Mouse (Mus musculus) midbrain, embryonic 12.5 days (tissue): Measurements from ENCODE around the gene Cd5. TPM values are rescaled to one million over a fixed set of nuclear protein-coding genes. Genes with fewer than 3 reads are reported as not detected.

Experiments used
- ATAC-seq: fragments of 200-750 bp; cut with Nextera tagmentation; 2 replicates; pipeline ENCODE4 v1.8.0; 2017; ENCODE audit warnings: low read depth, moderate TSS enrichment, moderate library complexity; ENCODE audit not compliant: low FRiP score
- H3K27ac ChIP-seq: fragments of 300-500 bp; sonication (generic); replicated peaks from 2 replicates; pipeline ENCODE4 v1.5.1; 2016; ENCODE audit warnings: mild to moderate bottlenecking
- H3K27me3 ChIP-seq: fragments of 300-500 bp; sonication (generic); 2 replicates; pipeline ENCODE4 v1.6.1; 2016; ENCODE audit warnings: mild to moderate bottlenecking
- H3K36me3 ChIP-seq: fragments of 300-500 bp; sonication (generic); 2 replicates; pipeline ENCODE4 v1.6.1; 2016
- H3K4me1 ChIP-seq: fragments of 300-500 bp; sonication (generic); 2 replicates; pipeline ENCODE4 v1.6.1; 2016
- H3K4me2 ChIP-seq: fragments of 300-500 bp; sonication (generic); replicated peaks from 2 replicates; pipeline ENCODE4 v1.6.1; 2016; ENCODE audit warnings: mild to moderate bottlenecking, moderate library complexity
- H3K4me3 ChIP-seq: fragments of 300-500 bp; sonication (generic); 2 replicates; pipeline ENCODE4 v1.5.1; 2016; ENCODE audit warnings: mild to moderate bottlenecking
- H3K9ac ChIP-seq: fragments of 300-500 bp; sonication (generic); replicated peaks from 2 replicates; pipeline ENCODE4 v1.6.1; 2016; ENCODE audit warnings: mild to moderate bottlenecking, moderate library complexity
- H3K9me3 ChIP-seq: fragments of 300-500 bp; sonication (generic); 2 replicates; pipeline ENCODE4 v1.6.1; 2016; ENCODE audit warnings: mild to moderate bottlenecking
- WGBS: fragments of 180-500 bp; shearing (Covaris S2); methylation state at CpG from one replicate; pipeline ENCODE4 v1.1.7; 2016; 5-methylcytosine and 5-hydroxymethylcytosine counted together
- polyA plus RNA-seq: library from polyadenylated mRNA; unstranded; fragments of >200 nt; fragmentation: Nextera tagmentation; extraction: Ambion mirVana; gene quantifications from 2 replicates; pipeline ENCODE4 v1.2.1, GENCODE M21; 2016

Gene Cd5
- polyA plus RNA-seq, 1 experiment from 2014 or later = 0.32 TPM

DNA sequence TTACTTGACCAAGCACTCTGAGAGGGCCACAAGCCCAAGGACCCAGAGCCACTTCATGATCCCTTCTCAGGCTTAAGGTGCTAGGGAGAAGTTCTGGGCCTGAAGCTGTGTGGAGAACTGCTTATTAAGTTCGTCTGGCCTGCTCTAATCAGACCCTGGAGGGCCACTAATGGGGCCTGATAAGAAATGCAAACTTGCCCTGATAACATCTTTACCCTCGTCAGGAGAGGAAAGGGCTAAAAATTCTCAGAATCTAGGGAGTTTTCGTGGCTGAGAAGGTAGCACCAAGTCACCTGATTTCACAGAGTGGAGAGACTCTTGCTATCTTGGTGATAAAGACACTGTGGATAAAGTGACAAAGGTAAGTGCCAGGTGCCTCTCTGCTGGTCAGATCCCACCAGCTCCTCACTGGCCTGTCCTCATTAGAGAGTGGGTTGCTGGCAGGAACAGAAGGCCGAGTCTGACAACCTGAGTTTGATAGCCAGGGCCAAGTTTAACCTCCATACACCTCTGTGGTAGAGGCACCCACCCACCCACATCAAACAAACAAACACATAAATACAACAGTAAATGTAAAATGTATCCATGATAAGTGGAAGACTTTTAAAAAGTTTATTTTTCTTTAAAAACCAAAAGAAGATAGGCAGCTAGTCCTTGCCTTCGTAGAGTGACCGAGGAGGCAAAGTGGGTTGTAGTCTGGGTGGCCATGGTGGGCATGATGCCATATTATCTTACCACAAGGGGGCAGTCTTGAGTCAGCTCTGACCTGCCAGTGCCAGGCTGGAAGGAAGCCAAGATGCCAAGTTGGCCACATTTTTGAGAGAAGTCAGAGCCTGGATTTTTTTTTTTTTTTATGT, 60.7 kb downstream of the Cd5 start, which contains the start of gene Pga5:
TSS of gene Pga5 (minus strand) at position 157 of the 857 bp plus-strand sequence.
- Histone ChIP-seq H3K9ac (no peak within 1 kb of the TSS), H3K27ac (no peak within 1 kb of the TSS), H3K36me3 (no peaks in the 10 kb centered on the region), H3K4me3 (no peak within 1 kb of the TSS), H3K4me1 (no peaks in the 10 kb centered on the region), H3K27me3 (no peaks in the 10 kb centered on the region; the same call in 1 of the 2 replicates), H3K9me3 (no peaks in the 10 kb centered on the region), H3K4me2 (no peak within 1 kb of the TSS)
- peak; percentile 71; the same call in 1 of the 2 replicates for ATAC-seq
- WGBS = 52% methylated on average over 6 of the region's 6 CpGs

DNA sequence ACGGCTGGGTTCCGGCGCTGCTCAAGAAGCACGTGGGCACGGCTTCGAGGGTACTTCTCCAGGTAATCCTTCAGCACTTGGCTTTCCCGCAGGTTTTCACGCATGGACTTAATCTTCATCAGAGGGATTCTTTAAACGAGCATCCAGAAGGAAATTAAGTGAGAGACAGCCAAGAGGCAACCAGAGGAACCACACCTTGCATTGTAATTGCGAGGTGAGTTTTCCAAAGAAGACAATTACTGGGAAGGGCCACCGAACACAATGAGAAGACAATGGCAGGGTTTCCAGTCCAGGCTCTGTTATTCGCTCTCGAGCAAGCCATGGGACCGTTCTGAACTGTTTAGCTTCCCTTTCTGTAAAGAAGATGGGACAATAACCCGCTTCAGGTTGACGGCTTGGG, 62.1 kb downstream of the Cd5 start:
- Histone ChIP-seq H3K27ac (no peak overlapping the region), H3K4me2 (no peak overlapping the region), H3K9ac (no peak overlapping the region), H3K36me3 (no peaks in the 10 kb centered on the region), H3K9me3 (no peaks in the 10 kb centered on the region), H3K4me3 (no peak overlapping the region), H3K27me3 (no peaks in the 10 kb centered on the region), H3K4me1 (no peaks in the 10 kb centered on the region)
- ATAC-seq = no peak
- WGBS = 86% methylated on average over 16 of the region's 16 CpGs

DNA sequence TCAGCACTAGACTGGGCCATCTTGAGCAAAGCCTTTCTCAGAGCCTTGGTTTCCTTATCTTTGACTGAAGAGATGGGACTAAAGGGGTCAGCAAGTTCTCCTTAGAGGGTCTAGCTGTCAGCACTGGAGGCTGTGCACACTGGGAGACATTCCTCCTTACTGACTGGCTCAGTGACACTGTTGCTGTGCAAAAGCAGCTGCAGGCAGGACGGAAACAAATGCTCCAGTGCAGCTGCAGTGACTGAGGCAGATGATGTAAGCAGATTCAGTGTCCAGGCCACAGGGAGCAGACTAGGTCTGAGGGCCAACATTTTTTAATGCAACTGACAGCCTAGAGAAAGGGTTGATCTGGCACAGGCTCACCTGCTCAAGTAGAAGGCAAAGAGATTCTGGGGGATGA, 65.5 kb downstream of the Cd5 start:
- H3K27me3 ChIP-seq = no peaks in the 10 kb centered on the region; the same call in 1 of the 2 replicates
- H3K4me1 ChIP-seq = no peaks in the 10 kb centered on the region
- H3K4me2 ChIP-seq = no peak overlapping the region
- no peaks in the 10 kb centered on the region for H3K36me3 ChIP-seq
- ATAC-seq = no peak
- H3K4me3 ChIP-seq = no peak overlapping the region
- whole genome bisulfite sequencing = 63% methylated on average over 1 of the region's 1 CpGs
- H3K27ac ChIP-seq = no peak overlapping the region
- H3K9me3 ChIP-seq = no peaks in the 10 kb centered on the region
- H3K9ac ChIP-seq = 0 out of 2 replicates have a peak overlapping the region, but pooled peaks have one; percentile 6

DNA sequence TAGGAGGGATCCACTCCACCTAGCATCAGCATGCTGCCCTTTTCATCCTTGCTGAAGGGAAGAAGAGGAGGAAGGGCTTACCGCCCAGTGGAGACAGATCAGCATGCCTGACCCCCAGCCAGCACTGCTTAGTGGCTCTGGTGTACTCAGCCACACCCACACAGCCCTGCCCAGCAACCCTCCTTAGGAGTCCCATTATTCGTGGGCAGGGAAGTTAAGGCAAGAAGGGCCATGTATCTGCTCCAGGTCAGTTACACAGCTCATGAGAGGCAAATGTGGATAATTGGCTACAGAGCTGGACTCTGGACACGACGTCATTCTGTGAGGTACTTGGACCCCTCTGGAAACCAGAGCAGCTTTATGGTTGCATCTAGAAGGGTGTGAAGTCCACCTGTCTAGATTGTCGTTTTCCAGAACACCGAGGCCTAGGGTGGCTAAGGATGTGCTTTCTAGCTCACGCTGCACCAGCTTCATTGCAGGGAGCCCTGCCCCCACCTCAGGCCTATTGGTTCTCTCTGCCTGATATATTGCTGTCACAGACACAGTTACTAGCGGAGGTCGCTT, 66.9 kb downstream of the Cd5 start:
- Histone ChIP-seq H3K9me3 (no peaks in the 10 kb centered on the region), H3K27ac (no peak overlapping the region), H3K27me3 (no peaks in the 10 kb centered on the region; the same call in 1 of the 2 replicates), H3K9ac (no peak overlapping the region), H3K4me1 (no peaks in the 10 kb centered on the region), H3K4me2 (no peak overlapping the region), H3K36me3 (no peaks in the 10 kb centered on the region), H3K4me3 (no peak overlapping the region)
- no peak for ATAC-seq
- WGBS = 74% methylated on average over 9 of the region's 9 CpGs

DNA sequence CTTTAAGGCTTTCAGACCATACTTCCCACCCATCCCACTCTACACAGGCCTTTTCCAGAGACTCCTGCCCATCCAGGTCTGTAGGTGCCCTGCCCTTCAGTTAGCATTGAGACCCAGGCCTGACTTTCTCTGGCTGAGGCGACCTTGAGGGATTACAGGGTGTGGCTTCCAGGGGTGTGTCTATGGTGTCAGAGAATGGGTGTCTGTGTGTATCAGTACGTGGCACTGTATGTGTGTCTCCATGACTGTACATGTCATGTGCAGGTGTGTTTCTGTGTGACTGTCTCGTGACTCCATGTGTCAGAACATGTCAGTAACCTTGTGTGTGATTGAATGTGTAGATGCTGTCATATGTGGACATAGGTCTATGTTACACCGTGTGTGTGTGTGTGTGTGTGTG, 67.5 kb downstream of the Cd5 start:
- H3K9me3 ChIP-seq = no peaks in the 10 kb centered on the region
- no peaks in the 10 kb centered on the region for H3K4me1 ChIP-seq
- H3K27ac ChIP-seq = no peak overlapping the region
- ATAC-seq = 0 out of 2 replicates have a peak, but pooled peaks have one; percentile 9
- H3K27me3 ChIP-seq = no peaks in the 10 kb centered on the region; the same call in 1 of the 2 replicates
- H3K9ac ChIP-seq = no peak overlapping the region
- H3K4me3 ChIP-seq = no peak overlapping the region
- H3K4me2 ChIP-seq = no peak overlapping the region
- no peaks in the 10 kb centered on the region for H3K36me3 ChIP-seq
- 85% methylated on average over 4 of the region's 4 CpGs for WGBS

Other genes with a start within 250 kb of the Cd5 start
- 61.8 and 67.6 TPM in 2 replicates for gene Cpsf7, start 213.7 kb downstream of the Cd5 start, polyA plus RNA-seq
- 54.8 and 54.9 TPM in 2 replicates for gene Sdhaf2, start 212.9 kb downstream of the Cd5 start, polyA plus RNA-seq
- 52.3 and 58.5 TPM in 2 replicates for gene Tmem216, start 182.8 kb downstream of the Cd5 start, polyA plus RNA-seq
- 15.6 and 16.7 TPM in 2 replicates for gene Cyb561a3, start 161.8 kb downstream of the Cd5 start, polyA plus RNA-seq
- 50.4 and 52.5 TPM in 2 replicates for gene Tmem138, start 161.6 kb downstream of the Cd5 start, polyA plus RNA-seq
- gene Ddb1, start 133.7 kb downstream of the Cd5 start, polyA plus RNA-seq = 406 and 413 TPM in 2 replicates
- gene Tkfc, start 133.3 kb downstream of the Cd5 start, polyA plus RNA-seq = 22.9 and 25.0 TPM in 2 replicates
- 0.33 and 0.54 TPM in 2 replicates for gene Vwce, start 104.8 kb downstream of the Cd5 start, polyA plus RNA-seq
- gene Pga5, start 60.9 kb downstream of the Cd5 start, polyA plus RNA-seq = not detected in 2 replicates
- 30.5 and 31.9 TPM in 2 replicates for gene Vps37c, start 50.3 kb downstream of the Cd5 start, polyA plus RNA-seq
- gene Cd6, start 91.1 kb upstream of the Cd5 start, polyA plus RNA-seq = not detected in 2 replicates
- 0.12 and 0.29 TPM in 2 replicates for gene Slc15a3, start 100.7 kb upstream of the Cd5 start, polyA plus RNA-seq
- gene Tmem132a, start 130.9 kb upstream of the Cd5 start, polyA plus RNA-seq = 146 and 150 TPM in 2 replicates
- 36.4 and 40.3 TPM in 2 replicates for gene Tmem109, start 143.0 kb upstream of the Cd5 start, polyA plus RNA-seq
- gene Prpf19, start 156.2 kb upstream of the Cd5 start, polyA plus RNA-seq = 39.1 and 41.1 TPM in 2 replicates
- gene Zp1, start 181.6 kb upstream of the Cd5 start, polyA plus RNA-seq = 0.38 TPM in 1 of 2 replicates, not detected in the other
- gene Ptgdr2, start 198.2 kb upstream of the Cd5 start, polyA plus RNA-seq = 0.09 and 0.12 TPM in 2 replicates
- gene Ccdc86, start 210.3 kb upstream of the Cd5 start, polyA plus RNA-seq = 21.6 and 23.7 TPM in 2 replicates
- gene Ms4a10, start 235.7 kb upstream of the Cd5 start, polyA plus RNA-seq = not detected in 2 replicates